Mouse (Mus musculus) midbrain, postnatal 0 days (tissue): ENCODE data around the gene Oas1a. TPM values are rescaled to one million over a fixed set of nuclear protein-coding genes. Genes with fewer than 3 reads are reported as not detected.
"Not testable (repeated sequence)": the region's sequence is repeated elsewhere in the genome, so short reads cannot be mapped to it uniquely, and the experiment has no call there.

ENCODE experiments used
- ATAC-seq: fragments of 200-750 bp; cut with Nextera tagmentation; 2 replicates; pipeline ENCODE4 v1.8.0; 2017; ENCODE audit warnings: moderate number of reproducible peaks, mild to moderate bottlenecking, moderate TSS enrichment, moderate library complexity; ENCODE audit not compliant: low FRiP score
- DNase-seq: peaks from one replicate; pipeline ENCODE4 v3.0.0-alpha.2; 2015; ENCODE audit warnings: low spot score
- H3K27ac ChIP-seq: fragments of 300-500 bp; sonication (generic); 2 replicates; pipeline ENCODE4 v1.5.1; 2014; ENCODE audit warnings: low read depth, mild to moderate bottlenecking, low read length, mixed read lengths
- H3K27me3 ChIP-seq: fragments of 300-500 bp; sonication (generic); 2 replicates; pipeline ENCODE4 v1.6.1; 2014; ENCODE audit warnings: low read length, control low read depth, mixed read lengths; ENCODE audit not compliant: insufficient read depth
- H3K36me3 ChIP-seq: fragments of 300-500 bp; sonication (generic); 2 replicates; pipeline ENCODE4 v1.6.1; 2014; ENCODE audit warnings: low read length, control low read depth, mixed read lengths; ENCODE audit not compliant: insufficient read depth
- H3K4me1 ChIP-seq: fragments of 300-500 bp; sonication (generic); 2 replicates; pipeline ENCODE4 v1.6.1; 2014; ENCODE audit warnings: mild to moderate bottlenecking, control low read depth, antibody characterized with exemption, low read length, mixed read lengths; ENCODE audit not compliant: insufficient read depth
- H3K4me2 ChIP-seq: fragments of 300-500 bp; sonication (generic); 2 replicates; pipeline ENCODE4 v1.6.1; 2014; ENCODE audit warnings: low read depth, mild to moderate bottlenecking, low read length, mixed read lengths; ENCODE audit not compliant: poor library complexity, severe bottlenecking
- H3K4me3 ChIP-seq: fragments of 300-500 bp; sonication (generic); 2 replicates; pipeline ENCODE4 v1.5.1; 2014; ENCODE audit warnings: low read depth, mild to moderate bottlenecking, low read length, moderate library complexity
- H3K9ac ChIP-seq: fragments of 300-500 bp; sonication (generic); replicated peaks from 2 replicates; pipeline ENCODE4 v1.6.1; 2014; ENCODE audit warnings: mild to moderate bottlenecking, low read length, moderate library complexity, mixed read lengths; ENCODE audit not compliant: poor library complexity, severe bottlenecking
- H3K9me3 ChIP-seq: fragments of 300-500 bp; sonication (generic); 2 replicates; pipeline ENCODE4 v1.6.1; 2016; ENCODE audit warnings: low read length, control low read depth
- CTCF ChIP-seq: IDR thresholded peaks from 2 replicates; pipeline ENCODE4 v1.5.1; 2016; ENCODE audit warnings: antibody characterized with exemption, mild to moderate bottlenecking
- WGBS: fragments of 180-500 bp; shearing (Covaris S2); extraction: QIAGEN DNeasy Blood & Tissue Kit; methylation state at CpG from one replicate; pipeline ENCODE4 v1.1.7; 2014; 5-methylcytosine and 5-hydroxymethylcytosine counted together
- polyA plus RNA-seq: library from polyadenylated mRNA; unstranded; fragments of >200 nt; fragmentation: Nextera tagmentation; extraction: Ambion mirVana; gene quantifications from 2 replicates; pipeline ENCODE4 v1.2.1, GENCODE M21; 2015
- total RNA-seq: library from RNA; depleted of rRNA; stranded (reverse); fragments of >200 nt; gene quantifications from 2 replicates; pipeline ENCODE4 v1.2.3, GENCODE M21; 2014; rRNA removed

The Oas1a gene
- 0.28 and 1.8 TPM in 2 replicates for total RNA-seq
- 1.2 and 1.6 TPM in 2 replicates for polyA plus RNA-seq

DNA sequence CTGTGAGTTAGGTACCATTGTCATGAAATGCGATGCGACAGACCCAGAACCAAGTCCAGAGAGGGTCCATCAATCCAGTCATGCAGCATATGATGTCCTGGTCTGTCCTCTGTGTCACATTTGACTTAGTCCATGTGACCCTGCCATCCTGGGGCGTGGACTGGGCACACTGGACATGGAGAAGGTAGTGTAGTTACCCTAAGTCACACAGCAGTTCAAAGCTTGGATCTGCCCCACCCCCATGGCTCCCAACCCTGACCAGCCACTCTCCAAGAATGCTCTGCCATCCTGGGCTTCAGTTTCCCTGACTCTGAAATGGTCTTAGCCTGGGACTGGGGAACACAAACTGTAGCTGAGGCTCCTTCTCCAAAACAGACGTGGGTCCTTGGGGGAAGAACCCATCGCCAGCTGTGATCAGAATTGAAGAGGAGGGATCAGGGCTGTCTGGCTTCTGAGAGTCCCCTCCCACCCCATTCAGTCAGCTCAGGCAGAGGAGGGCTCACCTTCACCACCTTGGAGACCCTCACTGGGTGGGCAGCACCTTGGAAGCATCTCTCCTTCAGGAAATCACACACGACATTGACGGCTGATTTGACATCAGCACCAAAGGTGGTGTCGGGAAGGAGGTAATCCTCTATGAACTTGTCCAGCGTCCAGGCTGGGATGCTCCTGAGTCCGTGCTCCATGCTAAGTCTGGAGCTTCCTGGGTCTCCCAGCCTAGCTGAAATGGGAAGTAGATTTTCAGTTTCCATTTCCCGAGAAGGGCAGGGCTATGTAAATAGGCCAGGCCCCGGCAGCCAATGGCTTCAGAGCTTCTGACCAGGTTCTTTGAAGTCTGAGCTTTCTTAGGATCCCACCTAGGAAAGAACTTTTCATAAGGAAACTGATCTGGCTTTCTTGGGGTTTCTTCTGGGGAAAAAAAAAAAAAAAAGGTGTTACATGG lies at the start of gene Oas1a:
TSS of gene Oas1a (minus strand) at position 731 of the 943 bp plus-strand sequence.
- DNase-seq, H3K4me3 ChIP-seq, H3K27me3 ChIP-seq, H3K9me3 ChIP-seq, ATAC-seq, H3K4me2 ChIP-seq, H3K27ac ChIP-seq, H3K4me1 ChIP-seq, H3K9ac ChIP-seq, H3K36me3 ChIP-seq: not testable (repeated sequence)
- WGBS, result 35% methylated on average over 9 of the region's 12 CpGs

DNA sequence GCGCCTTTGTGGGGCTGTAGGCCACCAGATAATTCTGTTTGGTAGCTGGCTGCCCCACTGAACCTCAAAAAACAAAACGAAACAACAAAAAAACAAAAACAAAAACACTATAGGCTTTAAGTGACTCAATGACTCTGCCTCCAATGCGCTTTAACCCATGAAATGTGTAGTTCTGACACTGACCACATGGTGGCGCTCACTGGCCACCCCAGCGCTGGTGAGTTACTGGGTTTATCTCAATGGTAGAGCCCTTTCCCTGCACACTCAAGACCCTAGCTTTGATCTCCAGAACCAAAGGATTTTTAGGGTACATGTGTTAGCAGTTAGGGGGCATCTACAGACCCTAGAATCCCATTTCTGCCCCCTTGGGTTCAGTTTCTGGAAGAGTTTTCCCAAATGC lies 46.7 kb upstream of the Oas1a start:
- TF ChIP-seq CTCF, result peak; percentile 95
- ATAC-seq, result no peak

DNA sequence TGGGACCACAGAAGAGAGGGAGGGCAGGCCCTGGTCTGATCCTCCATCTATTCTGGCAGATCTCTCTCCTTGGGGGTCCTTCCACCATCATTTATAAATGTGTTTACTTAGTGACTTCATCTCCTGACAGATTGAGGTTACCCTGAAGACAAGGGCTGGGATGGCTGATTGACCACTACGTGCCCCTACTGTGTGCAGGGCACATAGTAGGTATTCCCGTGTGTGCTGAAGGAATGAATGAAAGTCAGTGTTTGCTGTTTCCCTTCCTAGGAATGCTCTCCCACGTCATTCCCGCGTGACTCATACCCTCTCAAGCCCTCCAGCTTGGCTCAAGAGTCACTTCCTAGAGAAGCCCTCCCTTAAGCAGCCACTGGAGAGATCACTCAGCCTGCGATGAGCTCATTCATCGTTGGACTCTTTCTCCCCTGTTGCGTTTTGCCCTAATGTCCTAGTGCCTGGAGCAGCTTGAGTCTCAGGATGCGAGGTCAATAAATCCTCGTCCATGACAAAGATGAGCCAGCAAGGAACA lies 45.0 kb upstream of the Oas1a start:
- Histone ChIP-seq H3K9me3 (no peaks in the 10 kb centered on the region), H3K9ac (no peak overlapping the region), H3K27ac (no peak overlapping the region), H3K4me2 (no peak overlapping the region), H3K4me1 (no peaks in the 10 kb centered on the region), H3K36me3 (peaks cover 12% of the 10 kb centered on the region; the same call in 1 of the 2 replicates), H3K27me3 (no peaks in the 10 kb centered on the region), H3K4me3 (no peak overlapping the region)
- no peak for DNase-seq
- 75% methylated on average over 10 of the region's 10 CpGs for WGBS
- no peak for TF ChIP-seq CTCF
- ATAC-seq, result no peak

More for the DNA sequence above, 46.7 kb upstream of the Oas1a start:
- no peaks in the 10 kb centered on the region for H3K9me3 ChIP-seq
- H3K9ac ChIP-seq, result no peak overlapping the region
- peak; percentile 68 for DNase-seq
- 17% methylated on average over 5 of the region's 5 CpGs for whole genome bisulfite sequencing
- no peak overlapping the region for H3K4me2 ChIP-seq
- no peaks in the 10 kb centered on the region for H3K4me1 ChIP-seq
- H3K36me3 ChIP-seq, result peaks cover 12% of the 10 kb centered on the region; the same call in 1 of the 2 replicates
- H3K27ac ChIP-seq, result no peak overlapping the region
- no peak overlapping the region for H3K4me3 ChIP-seq
- no peaks in the 10 kb centered on the region for H3K27me3 ChIP-seq

DNA sequence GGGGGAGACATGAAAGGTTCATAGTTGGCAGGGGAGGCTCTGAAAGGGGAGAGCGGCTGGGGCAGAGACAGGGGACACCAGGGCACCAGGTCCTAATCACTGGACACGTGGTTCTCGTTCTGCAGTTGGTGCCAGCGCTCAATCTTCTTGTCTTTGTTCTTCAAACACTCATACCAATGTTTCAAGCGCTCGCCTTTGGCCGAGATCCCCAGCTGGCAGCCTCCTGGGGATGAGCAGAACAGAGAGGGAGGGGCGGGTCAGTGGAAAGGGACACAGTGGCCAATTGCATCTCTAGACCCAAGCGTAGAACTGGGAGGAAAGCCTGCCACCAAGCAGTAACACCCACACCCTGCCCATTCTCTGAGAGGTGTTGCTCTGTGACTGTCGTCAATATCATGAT lies 34.8 kb upstream of the Oas1a start:
- Histone ChIP-seq H3K27ac (no peak overlapping the region), H3K9me3 (no peaks in the 10 kb centered on the region), H3K9ac (no peak overlapping the region), H3K4me3 (no peak overlapping the region), H3K4me1 (no peaks in the 10 kb centered on the region), H3K27me3 (no peaks in the 10 kb centered on the region), H3K36me3 (peaks cover 6% of the 10 kb centered on the region; the same call in 1 of the 2 replicates), H3K4me2 (no peak overlapping the region)
- ATAC-seq (no peak), DNase-seq (no peak)
- no peak for TF ChIP-seq CTCF
- WGBS, result 66% methylated on average over 10 of the region's 10 CpGs

DNA sequence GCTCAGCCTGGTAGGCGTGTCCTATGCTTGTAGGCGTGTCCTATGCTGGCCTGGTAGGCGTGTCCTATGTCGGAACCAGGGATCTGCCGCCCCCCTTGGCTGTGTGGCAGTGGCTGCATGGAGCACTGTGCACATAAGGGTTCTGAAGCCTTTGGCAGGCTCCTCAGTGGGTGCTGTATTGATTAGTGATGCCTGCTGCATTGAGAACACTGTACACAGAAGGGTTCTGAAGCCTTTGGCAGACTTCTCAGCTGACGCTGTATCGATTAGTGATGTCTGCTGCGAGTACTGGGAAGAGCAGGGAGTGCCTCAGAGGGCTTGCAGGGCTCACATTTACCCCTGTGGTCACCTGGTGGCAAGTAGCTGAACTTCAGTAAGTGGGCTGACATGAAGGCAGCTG lies 31.3 kb upstream of the Oas1a start:
- Histone ChIP-seq H3K27ac (no peak overlapping the region), H3K27me3 (no peaks in the 10 kb centered on the region), H3K4me2 (no peak overlapping the region), H3K9ac (no peak overlapping the region), H3K9me3 (no peaks in the 10 kb centered on the region), H3K36me3 (peaks cover 4% of the 10 kb centered on the region; the same call in 1 of the 2 replicates), H3K4me1 (no peaks in the 10 kb centered on the region), H3K4me3 (no peak overlapping the region)
- no peak; the same call in 1 of the 2 replicates for TF ChIP-seq CTCF
- 42% methylated on average over 8 of the region's 8 CpGs for WGBS
- ATAC-seq (no peak), DNase-seq (no peak)

DNA sequence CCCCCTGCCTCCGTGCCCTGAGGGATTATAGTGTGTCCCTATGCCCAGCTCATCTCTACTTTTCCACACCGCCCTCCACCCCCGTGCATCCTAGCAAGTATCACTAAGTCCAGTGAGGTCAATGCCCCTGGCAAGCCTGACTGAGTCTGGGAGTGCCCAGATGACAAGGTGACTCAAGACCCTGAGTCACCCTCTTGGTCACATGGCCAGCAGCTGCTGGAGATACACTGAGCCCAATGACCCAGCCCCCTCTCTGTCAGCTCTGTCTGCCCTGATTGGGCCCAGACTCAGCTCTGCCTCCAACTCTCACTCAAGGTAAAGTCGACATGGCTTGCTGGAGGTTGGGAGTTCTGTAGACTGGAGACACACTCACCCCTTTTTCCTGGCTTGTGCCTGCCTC lies 30.5 kb upstream of the Oas1a start:
- Histone ChIP-seq H3K4me2 (no peak overlapping the region), H3K9me3 (no peaks in the 10 kb centered on the region), H3K36me3 (peaks cover 4% of the 10 kb centered on the region; the same call in 1 of the 2 replicates), H3K4me1 (no peaks in the 10 kb centered on the region), H3K27ac (no peak overlapping the region), H3K27me3 (no peaks in the 10 kb centered on the region), H3K9ac (no peak overlapping the region), H3K4me3 (no peak overlapping the region)
- no peak for DNase-seq
- no peak for TF ChIP-seq CTCF
- ATAC-seq, result no peak
- WGBS, result 85% methylated on average over 4 of the region's 4 CpGs
